Mouse (Mus musculus): Measurements from ENCODE around the gene Parp6.
A peak's percentile ranks its signal among the peaks of the same experiment; 100 is the strongest.

Gene Parp6

DNA sequence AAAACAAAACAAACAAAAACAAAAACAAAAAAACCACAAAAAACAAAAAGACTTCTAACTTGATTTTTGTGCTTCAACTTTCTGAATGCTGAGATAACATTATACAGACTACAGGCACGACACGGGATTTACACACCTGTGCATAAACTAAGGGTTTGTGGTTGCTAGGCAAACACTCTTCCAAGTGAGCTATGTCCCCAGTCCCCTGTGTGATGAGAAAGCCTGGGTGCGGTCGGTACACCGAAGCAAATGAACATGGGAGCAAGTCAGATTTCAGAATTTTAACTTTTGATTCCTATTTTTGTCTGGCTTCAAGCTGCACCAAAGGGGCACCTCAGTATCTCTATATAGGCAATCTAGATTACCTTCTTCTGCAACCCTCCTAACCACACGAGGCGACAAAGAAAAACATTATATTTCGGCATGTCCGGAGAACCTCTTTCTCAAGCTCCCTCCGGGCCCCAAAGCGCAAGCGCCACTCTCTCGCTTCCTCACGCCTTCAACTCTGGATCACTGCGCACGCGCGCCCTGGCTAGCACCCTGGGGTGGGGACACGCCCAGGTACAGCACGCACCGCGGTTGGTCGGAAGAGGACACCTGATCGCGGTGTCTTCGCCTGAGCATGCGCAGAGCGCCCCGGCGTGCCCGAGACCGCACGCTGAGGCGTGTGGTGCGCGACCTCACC lies at the start of gene Parp6:
Gene Parp6 (plus strand): TSS at position 663 of the 685 bp plus-strand sequence.
- peak; percentile 99 for DNase-seq (ENCODE audit: low spot score)

DNA sequence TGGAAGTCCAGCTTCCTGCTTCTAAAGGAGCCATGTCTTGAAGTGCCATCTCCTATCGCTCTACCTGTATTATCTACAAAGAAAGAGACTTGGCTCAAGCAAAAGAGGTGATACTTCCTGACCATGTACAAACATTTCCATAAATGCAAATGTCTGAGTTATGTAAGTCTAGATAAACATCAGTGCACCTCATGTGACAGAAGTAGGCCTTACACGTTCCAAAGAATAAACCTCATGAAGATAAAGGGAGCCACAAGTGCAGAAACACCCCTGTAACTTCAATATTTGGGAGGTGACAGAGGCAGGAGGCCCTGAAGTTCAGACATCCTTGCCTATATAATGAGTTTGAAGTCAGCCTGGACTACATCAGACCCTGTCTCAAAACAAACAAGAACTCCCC lies 45.2 kb upstream of the Parp6 start:
- DNase-seq (ENCODE audit: low spot score) = no peak

DNA sequence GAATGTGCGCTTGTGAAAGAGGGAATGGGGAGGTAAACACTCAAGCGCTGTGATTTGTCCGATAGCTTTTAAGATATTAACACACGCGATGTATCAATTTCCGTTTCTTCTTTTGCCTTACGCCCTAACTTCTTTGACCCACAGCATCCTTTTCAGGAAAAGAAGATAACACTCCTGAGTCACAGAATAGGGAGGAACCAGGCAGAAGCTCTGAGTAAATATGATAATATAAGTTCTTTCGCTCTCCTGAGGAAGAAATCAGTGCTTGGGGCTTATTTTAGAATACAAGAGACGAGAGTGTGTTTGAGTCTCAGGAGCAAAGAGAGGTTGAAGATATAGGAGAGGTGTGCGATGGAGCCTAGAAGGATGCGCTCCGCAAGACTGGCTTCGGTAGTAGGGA lies 39.7 kb upstream of the Parp6 start:
- DNase-seq (ENCODE audit: low spot score) = no peak

DNA sequence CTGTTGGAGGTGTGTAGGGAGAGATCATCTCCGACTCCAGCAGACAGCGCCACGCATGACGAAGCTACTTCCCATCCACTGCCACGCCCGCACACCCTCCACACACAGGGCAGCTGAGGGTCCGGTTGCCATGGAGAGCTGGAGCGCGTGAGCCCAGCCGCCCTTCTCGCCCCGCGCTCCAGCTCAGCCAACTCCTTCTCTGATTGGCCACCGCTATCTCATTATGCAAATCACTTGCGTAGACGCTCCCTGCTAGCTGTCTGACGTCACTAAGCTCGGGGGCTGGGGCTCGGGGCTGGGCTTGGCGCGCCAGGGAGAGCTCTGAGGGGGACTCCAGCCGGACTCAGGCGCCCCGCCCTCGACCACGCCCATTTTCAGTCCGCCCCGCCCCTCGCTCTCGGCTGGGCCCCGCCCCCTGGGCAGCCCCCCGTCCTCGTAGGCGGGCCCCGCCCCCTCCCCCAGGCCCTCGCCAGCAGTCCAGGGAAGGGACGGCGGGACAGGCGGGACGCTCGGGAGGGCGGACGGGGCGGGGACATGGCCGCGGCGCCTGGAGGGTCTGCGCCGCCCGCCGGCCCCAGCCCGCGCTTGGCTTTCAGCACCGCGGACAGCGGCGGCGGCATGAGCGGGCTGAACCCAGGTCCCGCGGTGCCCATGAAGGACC lies 39.1 kb upstream of the Parp6 start, which contains the start of gene Celf6:
Gene Celf6 (plus strand): TSS at position 74 of the 661 bp plus-strand sequence.
- DNase-seq (ENCODE audit: low spot score) = peak; percentile 98

DNA sequence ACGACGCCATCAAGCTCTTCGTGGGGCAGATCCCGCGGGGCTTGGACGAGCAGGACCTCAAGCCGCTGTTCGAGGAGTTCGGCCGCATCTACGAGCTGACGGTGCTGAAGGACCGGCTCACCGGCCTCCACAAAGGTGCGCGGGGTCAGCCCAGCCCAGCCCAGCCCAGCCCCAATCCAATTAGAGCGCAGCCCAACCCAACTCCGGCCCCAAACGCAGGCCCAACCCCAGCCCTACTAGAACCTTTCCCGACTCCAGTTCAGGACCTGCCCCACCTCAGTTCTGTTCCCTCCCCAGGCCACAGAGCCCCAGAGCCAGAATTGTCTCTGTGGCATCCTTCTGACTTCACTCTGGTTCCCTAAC lies 38.6 kb upstream of the Parp6 start:
- no peak for DNase-seq (ENCODE audit: low spot score)

DNA sequence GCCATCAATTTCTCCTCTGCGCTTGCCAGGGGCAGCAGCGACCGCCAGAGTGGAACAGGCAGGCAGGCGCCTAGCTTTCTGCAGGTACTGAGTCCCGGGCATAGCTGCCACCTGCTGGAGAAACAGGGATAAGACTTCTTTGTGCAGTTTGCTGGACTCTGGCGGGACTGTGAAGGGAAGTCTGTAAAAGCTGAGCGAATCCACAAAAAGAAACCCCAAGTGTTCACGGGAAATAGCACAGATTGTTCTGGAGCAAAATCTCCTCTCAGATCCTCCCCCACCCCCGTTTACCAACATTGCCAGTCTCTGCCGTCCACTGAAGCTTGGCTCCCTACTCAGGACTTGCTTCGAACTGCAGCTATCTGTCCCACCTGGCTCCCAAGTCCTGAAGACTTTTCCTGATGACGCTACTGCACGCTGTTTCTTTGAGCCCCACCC lies 32.2 kb upstream of the Parp6 start:
- DNase-seq (ENCODE audit: low spot score) = peak; percentile 85

DNA sequence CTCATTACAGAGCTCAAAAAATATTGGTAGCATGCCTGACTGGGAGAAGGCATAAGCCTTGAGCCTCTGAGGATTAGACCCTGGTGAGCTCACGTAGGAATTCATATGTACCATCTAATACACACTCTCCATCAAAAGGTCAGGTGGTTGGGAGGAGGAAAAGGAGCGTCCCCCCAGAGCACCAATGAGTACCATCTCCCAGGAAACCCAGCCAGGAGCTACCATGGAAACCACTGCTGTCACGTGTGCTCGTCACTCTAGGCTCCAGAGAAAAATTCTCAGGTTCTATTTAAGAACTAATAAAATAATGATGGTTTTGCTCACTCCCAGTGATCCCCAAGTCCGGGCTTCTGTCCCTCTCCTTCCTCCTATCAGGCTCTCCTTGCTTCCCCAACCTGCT lies 28.8 kb upstream of the Parp6 start:
- DNase-seq (ENCODE audit: low spot score) = no peak

DNA sequence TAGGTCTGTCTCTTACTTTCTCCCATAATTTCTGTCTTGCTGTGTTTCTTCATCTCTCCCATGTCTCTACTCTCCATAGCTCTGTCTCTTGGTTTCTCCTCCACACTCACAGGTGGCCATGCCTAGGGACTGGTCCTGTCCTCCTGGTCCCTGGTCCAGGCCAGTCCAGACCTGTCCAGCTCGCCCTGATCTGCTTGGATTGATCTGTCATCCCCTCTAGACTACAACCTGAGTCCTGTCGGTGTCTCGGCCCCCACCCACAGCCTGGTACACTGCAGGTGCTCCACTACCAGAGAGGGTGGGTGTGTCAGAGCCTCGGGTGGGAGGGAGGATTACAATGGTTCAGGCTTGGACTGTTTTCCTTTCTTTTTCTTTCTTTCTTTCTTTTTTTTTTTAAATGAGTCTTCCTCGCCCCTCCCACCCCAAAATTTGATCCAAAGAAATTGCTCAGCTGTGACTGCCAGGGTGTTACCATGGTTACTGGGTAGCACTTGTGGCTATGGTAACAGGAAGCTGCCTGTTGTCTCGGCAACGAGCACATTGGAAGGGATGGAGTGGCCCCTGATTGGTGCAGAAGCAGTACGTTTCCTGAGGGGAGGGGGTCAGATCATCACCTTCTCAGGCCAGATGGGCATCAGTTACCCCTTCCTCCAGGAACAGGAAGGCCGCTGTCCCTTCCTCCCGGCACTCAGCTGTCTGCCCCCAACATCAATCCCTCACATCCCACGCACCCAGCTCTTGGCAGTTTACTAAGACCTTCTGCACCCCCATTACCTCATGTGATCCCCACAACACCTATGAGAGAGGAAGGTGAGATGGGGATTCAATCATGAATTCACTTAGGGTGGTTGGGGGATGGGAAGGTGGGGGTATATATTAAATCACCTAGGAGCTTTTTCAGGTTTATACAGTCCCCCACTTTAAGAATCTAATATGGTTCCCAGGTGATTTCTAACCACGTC lies 28.1 kb upstream of the Parp6 start:
- DNase-seq (ENCODE audit: low spot score) = peak; percentile 65

DNA sequence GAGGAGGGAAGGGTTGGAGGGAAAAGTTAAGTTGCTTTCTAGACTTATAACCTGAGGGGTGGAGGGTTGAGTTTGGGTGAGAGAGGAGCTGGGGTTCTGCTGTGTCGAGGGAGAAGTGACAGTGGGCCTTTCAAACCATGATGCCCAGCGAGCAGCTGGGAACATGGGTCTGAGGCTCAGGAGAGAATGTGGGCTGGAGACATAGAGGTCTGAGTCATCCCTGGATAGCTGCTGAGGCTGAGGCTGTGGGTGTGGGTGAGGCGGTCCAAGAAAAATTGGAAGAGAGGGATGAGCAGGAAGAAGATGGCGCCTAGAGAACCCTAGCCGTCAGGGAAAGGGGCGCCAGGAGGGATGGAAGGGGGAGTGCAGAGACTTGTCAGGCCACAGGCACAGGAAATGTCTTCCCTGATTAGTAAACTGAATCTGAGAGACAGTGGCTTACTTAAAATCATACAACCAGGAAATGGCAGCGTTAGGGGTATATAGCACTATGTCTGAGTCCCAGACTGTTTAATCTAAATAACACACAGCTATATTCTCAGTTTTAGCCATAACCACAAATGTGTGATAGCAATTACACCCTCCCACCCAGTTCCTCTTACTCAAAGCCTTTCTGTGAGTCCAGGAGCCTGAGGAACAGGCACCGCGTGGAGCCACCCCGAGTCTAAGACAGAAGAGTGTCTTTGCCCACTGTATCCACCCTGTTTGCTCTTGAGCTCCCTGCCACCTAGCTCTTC lies 27.2 kb upstream of the Parp6 start:
- DNase-seq (ENCODE audit: low spot score) = no peak

DNA sequence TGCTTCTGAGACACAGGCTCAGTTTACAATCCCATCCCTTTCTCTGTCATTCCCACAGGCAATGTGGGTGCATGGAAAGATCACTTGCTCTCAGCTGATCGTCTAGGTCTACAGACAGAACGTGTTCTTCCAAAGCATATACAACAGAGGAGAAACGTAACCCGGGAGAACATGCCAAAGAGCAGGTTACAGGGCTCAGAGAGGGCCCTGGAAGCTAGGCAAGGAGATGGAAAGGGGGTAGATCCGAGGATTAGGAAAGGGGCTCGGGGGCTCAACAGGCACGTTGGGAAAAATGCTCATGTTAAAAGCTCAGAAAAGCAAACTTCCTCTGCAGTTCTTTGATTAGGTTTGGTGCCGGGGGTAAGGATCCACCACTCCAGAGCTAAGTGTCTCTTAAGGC lies 15.4 kb upstream of the Parp6 start:
- DNase-seq (ENCODE audit: low spot score) = no peak

DNA sequence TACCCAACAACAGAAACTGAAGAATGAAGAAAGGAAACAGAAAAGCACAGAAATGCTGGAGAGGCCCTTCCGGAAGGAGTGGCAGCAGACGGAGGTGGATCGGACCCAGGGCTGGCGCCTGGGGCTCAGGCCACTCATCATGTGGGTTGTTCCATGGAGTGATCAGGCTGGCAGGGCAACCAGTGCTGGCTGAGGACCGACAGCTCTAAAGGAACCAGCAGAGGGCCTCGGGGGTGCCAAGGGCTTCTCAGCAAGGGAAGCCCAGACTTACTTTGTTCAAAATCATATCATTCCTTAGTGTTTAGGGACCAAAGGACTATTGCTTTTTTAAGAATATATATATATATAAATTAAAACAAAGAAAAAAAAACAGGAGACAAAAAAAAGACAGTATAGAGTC lies 11.1 kb upstream of the Parp6 start:
- DNase-seq (ENCODE audit: low spot score) = no peak

DNA sequence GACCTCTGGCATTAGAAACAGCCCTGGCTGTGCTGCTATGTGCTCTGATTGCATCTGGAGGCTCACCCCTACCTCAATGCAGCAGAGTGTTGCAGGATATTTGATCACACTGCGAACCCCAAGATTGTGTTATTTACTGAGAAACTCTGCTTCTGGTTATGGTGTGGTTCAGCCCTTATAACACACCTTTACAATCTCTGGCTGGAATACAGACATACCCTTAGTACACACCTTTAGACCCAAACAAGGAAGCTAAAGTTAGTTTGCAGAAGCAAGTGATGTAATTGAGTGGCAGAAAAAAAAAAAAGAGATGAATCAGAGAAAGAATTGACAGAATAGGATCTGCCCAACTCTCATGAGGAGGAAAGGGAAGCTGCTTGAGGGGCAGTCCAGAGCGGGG lies 6.1 kb upstream of the Parp6 start:
- DNase-seq (ENCODE audit: low spot score) = no peak

DNA sequence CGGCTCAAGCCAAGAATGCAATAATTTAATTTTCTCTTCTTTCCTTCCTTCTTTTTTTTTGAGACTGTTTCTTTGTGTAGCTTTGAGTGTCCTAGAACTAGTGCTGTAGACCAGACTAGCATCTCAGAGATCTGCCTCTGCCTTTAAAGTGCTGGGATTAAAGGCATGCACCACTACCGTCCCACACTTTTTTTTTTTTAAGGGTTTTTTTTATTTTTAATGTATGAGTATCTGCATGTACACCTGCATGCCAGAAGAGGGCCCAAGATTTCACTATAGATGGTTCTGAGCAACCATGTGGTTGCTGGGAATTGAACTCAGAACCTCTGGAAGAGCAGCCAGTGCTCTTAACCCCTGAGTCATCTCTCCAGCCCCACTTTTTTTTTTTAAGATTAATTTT lies 1.3 kb upstream of the Parp6 start:
- DNase-seq (ENCODE audit: low spot score) = no peak

DNA sequence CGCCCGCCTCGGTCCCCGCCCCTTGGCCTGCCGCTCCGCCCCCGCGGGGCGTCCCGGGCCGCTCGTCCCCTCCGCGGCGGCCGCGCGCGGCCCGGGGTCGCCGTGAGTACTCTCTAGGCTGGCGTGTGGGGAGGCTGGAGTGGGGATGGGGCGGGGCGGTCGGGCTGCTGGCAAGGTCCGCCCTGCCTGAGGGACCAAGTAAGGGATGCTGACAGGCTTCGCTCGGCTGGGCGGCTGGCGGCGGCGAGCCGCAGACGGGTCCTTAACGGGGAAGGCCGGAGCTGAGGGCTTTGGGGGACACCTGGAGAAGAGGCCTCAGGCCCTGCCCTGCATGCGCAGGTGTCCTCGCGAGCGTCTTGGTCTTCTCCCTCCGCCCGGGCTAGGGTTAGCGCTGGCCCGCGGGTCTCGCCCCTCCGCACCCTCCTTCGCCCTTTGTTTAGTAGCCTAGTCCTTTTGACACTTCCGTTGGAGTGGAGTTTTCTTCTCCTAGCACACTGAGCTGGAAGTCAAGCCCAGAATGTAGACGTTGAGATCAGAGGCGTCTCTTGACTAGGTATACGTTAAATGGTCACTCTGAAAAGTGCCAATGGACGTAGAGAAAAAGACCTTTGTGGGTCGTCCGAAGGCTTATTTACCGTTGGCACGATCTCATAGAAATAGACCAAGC lies 356 bp downstream of the Parp6 start:
- peak; percentile 62 for DNase-seq (ENCODE audit: low spot score)

DNA sequence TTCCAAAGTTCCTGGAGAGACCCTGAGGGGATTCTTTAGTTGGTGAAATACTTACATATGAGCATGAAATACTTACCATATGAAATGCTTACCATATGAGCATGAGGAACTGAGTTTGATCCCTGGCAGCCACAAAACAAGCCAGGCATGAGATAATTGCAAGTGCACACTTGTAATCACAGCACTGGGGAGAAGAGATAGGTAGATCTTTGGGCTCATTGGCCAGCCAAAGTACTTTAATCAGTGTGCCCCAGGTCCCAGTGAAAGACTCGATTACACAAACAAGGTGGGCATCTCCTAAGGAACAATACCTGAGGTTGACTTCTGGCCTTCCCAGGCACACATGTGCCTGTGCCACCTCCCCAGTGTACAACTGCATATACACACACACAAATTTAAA lies 21.3 kb downstream of the Parp6 start:
- no peak for DNase-seq (ENCODE audit: low spot score)

DNA sequence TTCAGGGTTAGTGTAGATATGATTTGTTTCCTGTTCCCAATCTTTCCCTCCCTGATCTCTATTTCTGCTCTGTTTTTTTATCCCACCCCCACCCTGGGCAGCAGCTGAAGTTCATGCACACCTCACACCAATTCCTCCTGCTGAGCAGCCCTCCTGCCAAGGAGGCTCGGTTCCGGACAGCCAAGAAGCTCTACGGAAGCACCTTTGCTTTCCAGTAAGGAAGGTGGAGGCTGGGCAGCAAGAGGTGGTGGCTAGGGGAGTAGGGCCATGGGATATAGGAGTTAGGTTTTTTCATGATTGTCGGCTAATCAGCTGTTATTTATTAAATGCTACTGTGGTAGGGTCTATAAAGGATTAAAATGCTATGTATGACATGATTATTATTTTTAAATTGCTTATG lies 22.9 kb downstream of the Parp6 start:
- DNase-seq (ENCODE audit: low spot score) = no peak

DNA sequence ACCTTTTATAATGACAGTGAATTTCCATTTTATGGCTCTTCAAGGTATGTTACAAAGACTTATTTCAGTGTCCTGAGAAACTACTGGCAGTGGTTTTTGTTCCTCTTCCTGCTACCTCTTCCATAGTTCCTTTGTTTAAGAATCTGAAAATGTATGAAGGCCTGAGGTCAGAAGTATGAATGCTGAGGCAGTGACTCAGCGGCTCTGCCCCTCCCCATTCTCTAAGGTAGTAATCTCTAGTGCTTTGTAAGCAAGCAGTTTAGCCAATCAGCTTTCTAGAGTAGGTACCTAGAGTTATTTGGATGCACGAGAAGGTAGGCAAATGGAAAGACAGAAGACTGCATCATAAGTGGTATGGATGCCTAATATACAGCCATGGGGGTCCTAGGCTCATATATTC lies 24.2 kb downstream of the Parp6 start:
- no peak for DNase-seq (ENCODE audit: low spot score)

DNA sequence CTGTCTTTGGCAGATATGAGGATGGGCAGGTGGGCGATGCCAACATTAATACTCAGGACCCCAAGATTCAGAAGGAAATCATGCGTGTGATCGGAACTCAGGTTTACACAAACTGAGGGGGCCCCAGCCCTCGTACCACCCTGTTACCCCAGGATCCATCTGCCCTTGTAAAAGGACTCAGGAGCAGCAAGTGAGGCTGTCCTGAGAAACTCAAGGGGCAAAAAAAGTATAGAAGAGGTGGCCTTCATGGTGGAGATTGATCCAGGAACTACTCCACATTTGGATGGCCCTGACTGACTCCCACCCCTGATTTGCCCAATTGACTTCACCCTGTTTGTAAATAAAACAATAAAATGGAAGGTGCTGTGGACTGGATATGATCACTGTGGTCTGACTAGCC lies 32.8 kb downstream of the Parp6 start:
- no peak for DNase-seq (ENCODE audit: low spot score)

DNA sequence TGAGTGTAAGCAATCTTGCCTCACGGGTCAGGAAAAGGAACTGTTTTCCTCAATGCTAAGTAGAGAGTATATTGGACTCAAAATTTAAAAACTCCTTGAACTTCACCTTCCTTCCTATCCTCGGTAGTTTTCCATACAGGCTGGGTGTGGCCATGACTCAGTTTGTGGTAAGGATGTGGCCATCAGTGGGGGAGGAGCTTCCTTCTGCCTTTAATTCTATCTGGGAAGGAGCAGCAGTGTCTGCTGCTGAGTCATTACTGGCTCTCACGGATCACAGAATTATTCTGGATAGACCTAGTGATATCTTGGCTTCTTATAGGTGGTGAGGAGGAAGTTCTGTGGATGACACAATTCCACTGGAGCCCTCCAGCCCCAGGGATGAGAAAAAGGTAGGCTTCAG lies 36.3 kb downstream of the Parp6 start:
- DNase-seq (ENCODE audit: low spot score) = no peak

DNA sequence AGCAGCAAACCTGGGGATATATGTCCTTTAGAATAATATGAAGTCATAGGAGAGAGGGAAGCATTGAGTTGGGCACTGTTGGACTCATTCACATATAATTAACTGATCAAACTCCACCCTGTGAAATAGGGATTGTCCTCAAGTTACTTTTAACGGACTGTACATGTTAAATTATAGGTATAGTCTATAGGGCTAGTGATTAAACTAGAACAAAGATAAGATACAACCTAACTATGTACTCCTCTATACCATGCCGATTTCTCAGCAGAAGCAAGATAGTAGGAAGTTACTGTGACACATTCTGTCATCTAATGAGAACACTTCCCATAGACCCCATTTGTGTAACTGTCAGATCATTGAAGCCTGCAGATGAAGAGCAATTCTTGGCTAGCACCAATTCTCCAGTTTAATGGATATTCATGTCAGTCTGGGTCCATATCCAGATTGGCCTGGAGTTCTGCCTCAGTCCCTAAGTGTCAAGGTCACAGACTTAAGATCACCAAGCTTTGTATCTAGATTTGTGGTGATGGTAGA lies 37.4 kb downstream of the Parp6 start:
- no peak for DNase-seq (ENCODE audit: low spot score)

DNA sequence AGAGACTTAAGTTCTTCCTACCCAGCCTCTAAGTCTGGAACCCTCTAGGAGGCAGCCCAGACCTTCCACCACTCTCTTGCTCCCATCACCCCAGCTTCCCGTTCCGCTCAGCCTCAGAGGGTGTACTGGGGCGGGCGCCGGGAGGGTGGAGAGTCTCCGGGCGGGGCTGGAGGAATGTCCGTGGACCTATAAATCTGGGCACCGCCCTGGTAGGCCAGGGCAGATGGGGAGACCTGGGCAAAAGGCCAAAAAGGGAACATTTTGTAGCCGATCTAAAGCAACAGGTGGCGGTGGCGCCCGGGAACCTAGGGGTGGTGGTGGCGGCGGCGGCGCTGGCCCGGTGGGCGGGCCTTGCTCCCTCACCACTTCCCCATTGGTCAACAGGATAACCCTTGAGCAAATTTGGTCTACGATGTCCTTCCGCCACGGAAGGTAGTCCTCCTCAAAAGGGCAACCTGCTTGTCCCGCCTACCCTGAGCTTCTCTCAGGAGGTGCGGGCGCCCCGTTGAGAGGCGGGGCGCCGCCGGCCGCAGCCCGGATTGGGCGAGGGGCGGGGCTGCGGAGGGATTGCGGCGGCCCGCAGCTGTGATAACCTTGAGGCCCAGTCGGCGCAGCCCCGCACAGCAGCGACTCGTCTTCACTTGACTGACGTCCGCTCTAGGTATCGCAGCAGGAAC lies 39.0 kb downstream of the Parp6 start, which contains the start of gene Pkm:
Gene Pkm (plus strand): TSS at position 411 of the 677 bp plus-strand sequence.
- DNase-seq (ENCODE audit: low spot score) = peak; percentile 99
